Mouse (Mus musculus) left cerebral cortex, postnatal 14 days (tissue): ENCODE data around the gene Gm3336. TPM values are rescaled to one million over a fixed set of nuclear protein-coding genes. Genes with fewer than 3 reads are reported as not detected.

Experiments used
- DNase-seq, 2 experiments: peaks; one replicate each; pipeline ENCODE4 v3.0.0; 2021 to 2022; ENCODE audit warnings: low spot score in 2 of 2, mixed read lengths in 1 of 2
- intact Hi-C: fragments of 180-260 bp; cut with DNase I; formaldehyde crosslinking; loops from one replicate; pipeline ENCODE4 v1.15.1; 2025
- total RNA-seq, 2 experiments: library from RNA; stranded (reverse); gene quantifications; 2 replicates each; pipeline ENCODE4 v1.2.3; 2021

The Gm3336 gene
- total RNA-seq, 2 experiments from 2014 or later: not detected

- DNase-seq: no peak
- intact Hi-C loops: no loop called here
Measured at GRCm38 (mm10) chr8:70742981-70743655, 24.8 kb downstream of the Gm3336 start.

GRCm38 (mm10) chr8:70743656-70744590, 25.6 kb downstream of the Gm3336 start:
- intact Hi-C loops: no loop called here
- DNase-seq: peak in 1 of 2 experiments; percentile 72

DNA sequence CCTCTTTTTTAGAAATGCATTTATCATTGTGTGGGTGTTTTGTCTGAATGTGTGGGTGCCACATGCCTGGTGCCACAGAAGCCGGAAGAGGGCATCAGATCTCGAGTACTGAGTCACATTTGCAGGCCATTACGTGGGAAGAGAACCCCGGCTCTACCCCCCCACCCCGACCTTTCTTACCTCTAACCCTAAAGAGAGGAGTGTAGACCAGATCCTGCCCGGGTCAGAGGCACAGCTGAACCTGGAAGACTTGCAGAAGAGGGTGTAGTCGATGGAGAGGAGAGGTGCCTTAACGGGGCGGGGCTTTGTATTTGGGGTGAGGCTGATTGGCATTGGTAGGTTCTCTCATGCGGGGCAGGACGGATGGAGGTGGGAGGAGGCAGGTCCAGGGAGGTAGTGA, 26.5 kb downstream of the Gm3336 start:
- intact Hi-C loops: no loop called here
- DNase-seq: no peak

- intact Hi-C loops: no loop called here
- DNase-seq: no peak
Measured at GRCm38 (mm10) chr8:70745691-70746220, 27.4 kb downstream of the Gm3336 start.

GRCm38 (mm10) chr8:70746676-70747075, 28.3 kb downstream of the Gm3336 start:
- intact Hi-C loops: no loop called here
- DNase-seq: no peak

GRCm38 (mm10) chr8:70747211-70747890, 29.0 kb downstream of the Gm3336 start:
- no peak for DNase-seq
- intact Hi-C loops: no loop called here

DNA sequence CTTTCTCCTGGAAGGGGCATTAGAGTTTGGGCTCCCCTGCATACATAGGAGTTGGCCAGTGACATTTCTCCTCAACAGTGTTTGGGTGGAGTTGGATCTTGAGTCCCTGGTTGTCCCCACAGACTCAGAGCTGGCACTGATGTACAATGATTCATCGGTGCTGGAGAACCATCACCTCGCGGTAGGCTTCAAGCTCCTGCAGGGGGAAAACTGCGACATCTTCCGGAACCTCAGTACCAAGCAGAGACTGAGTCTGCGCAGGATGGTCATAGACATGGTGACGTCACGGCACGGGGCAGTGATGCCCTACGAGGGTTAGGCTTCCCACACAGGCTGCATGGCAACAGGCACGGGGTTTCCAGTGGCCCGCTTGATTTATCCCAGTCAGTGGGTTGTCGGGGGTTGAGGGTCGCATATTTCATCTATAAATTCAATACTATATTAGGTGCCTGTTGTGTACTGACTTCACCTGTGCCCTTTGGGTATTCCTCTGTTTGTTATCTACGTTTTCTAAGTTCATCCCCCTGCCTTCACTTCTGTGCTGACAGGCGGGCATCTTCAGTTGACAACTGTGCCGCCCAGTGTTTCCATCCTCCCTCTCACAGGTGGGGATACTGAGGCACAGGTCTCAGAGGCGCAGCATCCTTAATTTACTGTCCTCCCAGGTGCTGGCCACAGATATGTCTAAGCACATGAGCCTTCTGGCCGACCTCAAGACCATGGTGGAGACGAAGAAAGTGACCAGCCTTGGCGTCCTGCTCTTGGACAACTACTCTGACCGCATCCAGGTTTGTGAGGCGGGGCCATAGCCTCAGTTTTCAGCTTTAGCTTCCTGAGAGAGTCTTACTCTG, 30.1 kb downstream of the Gm3336 start:
- DNase-seq: peak in 1 of 2 experiments; percentile 7
- intact Hi-C loops: no loop called here

- no peak for DNase-seq
- intact Hi-C loops: no loop called here
Measured at GRCm38 (mm10) chr8:70749097-70749674, 30.8 kb downstream of the Gm3336 start.

- DNase-seq: no peak
Measured at GRCm38 (mm10) chr8:70750128-70750680, 31.9 kb downstream of the Gm3336 start.

DNA sequence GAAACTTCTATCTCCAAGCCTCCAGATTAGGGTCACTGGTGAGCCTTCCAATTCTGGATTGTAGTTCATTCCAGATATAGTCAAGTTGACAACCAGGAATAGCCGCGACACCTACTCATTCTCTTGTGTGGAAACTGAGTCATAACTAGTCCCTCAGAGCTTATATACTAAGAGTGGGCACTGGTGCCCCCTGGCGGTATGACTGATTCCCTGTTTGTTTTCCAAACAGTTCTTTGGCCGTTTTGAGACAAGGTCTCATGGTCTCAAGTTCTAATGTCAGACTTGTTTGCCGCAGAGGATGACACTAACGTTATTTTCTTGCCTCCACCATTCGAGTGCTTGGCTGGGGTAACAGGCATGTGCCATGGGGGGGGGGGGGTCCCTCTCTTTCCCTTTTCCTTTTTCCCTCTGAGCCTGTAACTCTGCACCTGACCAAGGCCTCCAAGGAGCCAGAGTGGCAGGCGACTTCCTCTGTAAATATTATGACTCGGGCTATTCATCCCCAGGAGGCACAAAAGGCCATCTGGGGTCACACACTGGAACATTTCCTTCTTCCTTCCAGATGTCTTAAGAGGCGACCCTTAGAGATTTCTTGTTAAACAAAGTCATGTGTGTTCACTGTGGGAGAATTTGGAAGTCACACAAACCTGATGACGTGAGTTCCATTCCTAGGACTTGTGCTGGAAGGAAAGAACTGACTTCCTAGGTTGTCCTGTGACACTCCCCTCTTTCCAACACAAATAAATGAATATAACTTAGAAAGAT, 33.8 kb downstream of the Gm3336 start:
- intact Hi-C loops: loop anchor here (2.0 to 10.0 kb wide), 2 partner anchors 31 to 47 kb away; partner anchors contain the start of gene Iqcn

More at GRCm38 (mm10) chr8:70750128-70750680, 31.9 kb downstream of the Gm3336 start:
- intact Hi-C loops: loop anchor here (10.0 kb wide), 1 partner anchor 45 kb away; the partner anchor contains the start of gene Iqcn

DNA sequence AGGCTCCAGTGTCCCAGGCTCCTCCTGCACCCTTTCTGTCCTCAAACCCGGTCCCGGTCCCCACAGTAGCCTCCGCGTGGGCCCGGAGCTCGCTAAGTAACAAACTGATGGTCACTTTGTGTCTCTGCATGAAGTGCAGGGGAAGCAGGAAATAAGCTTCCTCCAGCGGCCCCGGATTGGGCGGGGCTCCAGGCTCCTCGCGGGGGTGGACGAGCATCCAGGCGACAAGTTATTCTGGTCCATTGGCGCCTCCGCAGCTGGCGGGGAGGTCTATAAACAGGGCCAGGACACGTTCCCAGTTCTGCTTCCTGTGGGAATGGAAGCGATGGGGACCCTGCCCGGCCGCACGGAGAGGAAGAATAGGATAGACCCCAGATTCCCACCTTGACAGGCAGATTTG, 34.8 kb downstream of the Gm3336 start:
- DNase-seq: peak; percentile 87 to 90

More for the DNA sequence above, 33.8 kb downstream of the Gm3336 start:
- peak; percentile 81 to 85 for DNase-seq

GRCm38 (mm10) chr8:70754043-70754870, 35.9 kb downstream of the Gm3336 start, which contains the start of gene Rab3a:
TSS of gene Rab3a (plus strand) at chr8:70754679.
- intact Hi-C loops: loop anchor here (10.0 kb wide), 1 partner anchor 49 kb away; the partner anchor contains the start of gene Iqcn
- peak; percentile 97 to 99 for DNase-seq

More for the DNA sequence above, 34.8 kb downstream of the Gm3336 start:
- intact Hi-C loops: loop anchor here (2.0 to 10.0 kb wide), 2 partner anchors 32 to 48 kb away; partner anchors contain the start of gene Iqcn

GRCm38 (mm10) chr8:70754871-70755660, 36.7 kb downstream of the Gm3336 start:
- DNase-seq: peak; percentile 80 to 92
- intact Hi-C loops: loop anchor here (10.0 kb wide), 1 partner anchor 50 kb away; the partner anchor contains the start of gene Iqcn

GRCm38 (mm10) chr8:70755661-70756475, 37.5 kb downstream of the Gm3336 start:
- DNase-seq: peak; percentile 14 to 16
- intact Hi-C loops: loop anchor here (10.0 kb wide), 1 partner anchor 51 kb away; the partner anchor contains the start of gene Iqcn
